Mouse (Mus musculus) olfactory bulb, adult 2 months (tissue): Measurements from ENCODE around the gene Gfpt1.

Experiments
- CTCF ChIP-seq: fragments of 200-500 bp; IDR thresholded peaks from 2 replicates; pipeline ENCODE4 v1.5.1; 2012; ENCODE audit warnings: low read depth, mild to moderate bottlenecking, low read length, moderate library complexity; ENCODE audit not compliant: insufficient read depth
- POLR2A ChIP-seq: fragments of 200-500 bp; IDR thresholded peaks from 2 replicates; pipeline ENCODE4 v1.6.1; 2012; ENCODE audit warnings: mild to moderate bottlenecking, low read depth, low read length, moderate library complexity; ENCODE audit not compliant: insufficient read depth

DNA sequence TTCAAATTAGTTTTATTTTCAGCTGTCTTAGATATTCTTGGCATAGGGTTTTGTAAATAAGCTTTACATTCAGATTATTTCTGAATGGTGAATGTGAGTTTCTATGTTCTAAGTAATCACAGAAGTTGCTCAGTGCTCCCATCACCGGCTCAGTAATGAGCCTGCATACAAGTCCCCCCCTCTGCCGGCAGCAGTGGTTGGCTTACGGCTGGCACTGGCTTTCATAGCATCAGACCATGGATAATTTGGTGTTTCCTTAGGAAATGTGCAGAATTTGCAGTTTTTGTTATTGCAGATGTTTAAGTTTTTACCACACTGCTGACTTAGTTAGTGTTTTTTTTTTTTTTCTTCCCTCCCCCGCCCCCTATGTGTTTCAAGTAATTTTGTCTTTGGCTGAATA lies 36.8 kb downstream of the Gfpt1 start:
- no peak for TF ChIP-seq CTCF
- no peak for TF ChIP-seq POLR2A
